Mouse (Mus musculus) testis, adult 2 months (tissue): Measurements from ENCODE around the gene BC052040.

ENCODE experiments used
- CTCF ChIP-seq: fragments of 200-500 bp; IDR thresholded peaks from 2 replicates; pipeline ENCODE4 v1.5.1; 2012; ENCODE audit warnings: low read depth, mild to moderate bottlenecking, inconsistent platforms, low read length, moderate library complexity; ENCODE audit not compliant: control insufficient read depth, insufficient read depth, insufficient replicate concordance
- POLR2A ChIP-seq: fragments of 200-500 bp; IDR thresholded peaks from 2 replicates; pipeline ENCODE4 v1.6.1; 2012; ENCODE audit warnings: low read depth, mild to moderate bottlenecking, inconsistent platforms, low read length, moderate library complexity; ENCODE audit not compliant: control insufficient read depth

DNA sequence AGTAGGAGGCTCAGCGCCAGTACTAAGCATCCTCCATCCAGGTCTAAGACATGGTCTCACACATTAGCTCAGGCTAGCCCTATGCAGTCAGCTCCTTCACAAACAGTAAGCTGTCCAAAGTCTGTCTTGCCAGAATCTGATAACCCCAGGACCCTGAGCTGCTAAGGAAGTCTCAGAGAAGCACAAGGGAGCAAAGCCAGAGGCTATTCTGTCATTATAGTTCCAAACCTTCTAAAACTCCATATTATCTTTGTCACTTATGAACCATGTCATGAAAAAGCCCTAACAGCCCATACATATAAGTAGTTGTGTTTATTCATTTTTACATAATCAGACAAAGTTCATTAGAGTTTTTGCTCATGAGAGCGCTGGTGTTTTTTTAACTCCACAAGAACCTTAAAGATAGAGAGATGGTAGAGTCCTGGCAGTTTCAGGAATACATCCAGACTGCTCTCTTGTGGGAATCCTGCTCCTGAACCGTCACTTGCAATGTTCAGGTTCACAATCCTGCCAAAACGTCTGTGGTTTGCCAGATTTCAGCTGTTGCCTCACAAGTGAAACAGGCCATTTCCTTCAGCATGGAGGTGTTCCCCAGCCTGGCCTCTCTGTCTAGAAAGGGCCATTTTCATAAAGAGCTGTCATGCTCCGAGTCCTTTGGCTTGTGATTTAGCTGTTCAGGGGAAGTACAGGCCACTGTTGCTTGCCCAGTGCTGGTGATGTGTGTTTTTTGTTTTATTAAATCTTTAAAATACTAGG lies 192.8 kb downstream of the BC052040 start:
- no peak for TF ChIP-seq CTCF
- no peak for TF ChIP-seq POLR2A
